Mouse (Mus musculus) hindbrain, embryonic 13.5 days (tissue): Measurements from ENCODE around the gene Tcf12. TPM values are rescaled to one million over a fixed set of nuclear protein-coding genes. Genes with fewer than 3 reads are reported as not detected.

Source experiments
- ATAC-seq: fragments of 200-750 bp; cut with Nextera tagmentation; 2 replicates; pipeline ENCODE4 v1.8.0; 2017; ENCODE audit warnings: moderate TSS enrichment; ENCODE audit not compliant: low FRiP score
- H3K27ac ChIP-seq: fragments of 300-500 bp; sonication (generic); 2 replicates; pipeline ENCODE4 v1.5.1; 2015; ENCODE audit warnings: inconsistent platforms, mild to moderate bottlenecking, moderate library complexity
- H3K27me3 ChIP-seq: fragments of 300-500 bp; sonication (generic); 2 replicates; pipeline ENCODE4 v1.6.1; 2015; ENCODE audit warnings: mild to moderate bottlenecking, inconsistent platforms
- H3K36me3 ChIP-seq: fragments of 300-500 bp; sonication (generic); 2 replicates; pipeline ENCODE4 v1.6.1; 2015; ENCODE audit warnings: mild to moderate bottlenecking, inconsistent platforms
- H3K4me1 ChIP-seq: fragments of 300-500 bp; sonication (generic); replicated peaks from 2 replicates; pipeline ENCODE4 v1.6.1; 2015; ENCODE audit warnings: inconsistent platforms
- H3K4me2 ChIP-seq: fragments of 300-500 bp; sonication (generic); 2 replicates; pipeline ENCODE4 v1.6.1; 2015; ENCODE audit warnings: inconsistent platforms, mild to moderate bottlenecking, moderate library complexity
- H3K4me3 ChIP-seq: fragments of 300-500 bp; sonication (generic); 2 replicates; pipeline ENCODE4 v1.5.1; 2015; ENCODE audit warnings: mild to moderate bottlenecking, inconsistent platforms
- H3K9ac ChIP-seq: fragments of 300-500 bp; sonication (generic); 2 replicates; pipeline ENCODE4 v1.6.1; 2015; ENCODE audit warnings: mild to moderate bottlenecking, inconsistent platforms
- H3K9me3 ChIP-seq: fragments of 300-500 bp; sonication (generic); 2 replicates; pipeline ENCODE4 v1.6.1; 2016; ENCODE audit warnings: inconsistent platforms
- WGBS: fragments of 180-500 bp; shearing (Covaris S2); methylation state at CpG from one replicate; pipeline ENCODE4 v1.1.7; 2015; 5-methylcytosine and 5-hydroxymethylcytosine counted together
- polyA plus RNA-seq: library from polyadenylated mRNA; unstranded; fragments of >200 nt; fragmentation: Nextera tagmentation; extraction: Ambion mirVana; gene quantifications from 2 replicates; pipeline ENCODE4 v1.2.1, GENCODE M21; 2015

The Tcf12 gene
- polyA plus RNA-seq, 1 experiment from 2014 or later: 141 TPM

DNA sequence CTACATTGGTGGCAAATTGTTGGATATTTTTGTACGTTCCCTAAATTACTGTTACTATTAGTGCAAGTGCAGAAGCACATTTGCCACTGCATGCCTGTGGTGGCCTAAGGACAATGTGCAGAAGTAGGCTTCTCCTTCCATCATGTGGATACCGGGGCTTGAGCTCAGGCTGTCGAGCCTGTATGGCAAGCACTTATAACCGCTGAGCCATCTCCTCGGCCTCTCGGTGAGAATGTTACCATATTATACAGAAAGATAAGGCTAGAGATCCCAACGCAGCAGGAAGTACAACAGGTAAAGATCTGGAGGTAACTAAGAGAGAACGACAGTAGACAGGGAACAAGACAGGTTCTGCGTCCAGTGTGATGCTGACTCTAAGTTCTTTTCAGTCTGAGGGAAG lies 263.8 kb downstream of the Tcf12 start:
- Histone ChIP-seq H3K9me3 (no peaks in the 10 kb centered on the region), H3K27me3 (no peaks in the 10 kb centered on the region), H3K4me2 (no peak overlapping the region), H3K27ac (no peak overlapping the region), H3K9ac (no peak overlapping the region), H3K4me1 (no peaks in the 10 kb centered on the region), H3K36me3 (peaks cover 65% of the 10 kb centered on the region), H3K4me3 (no peak overlapping the region)
- WGBS: 97% methylated on average over 9 of the region's 9 CpGs
- no peak for ATAC-seq

DNA sequence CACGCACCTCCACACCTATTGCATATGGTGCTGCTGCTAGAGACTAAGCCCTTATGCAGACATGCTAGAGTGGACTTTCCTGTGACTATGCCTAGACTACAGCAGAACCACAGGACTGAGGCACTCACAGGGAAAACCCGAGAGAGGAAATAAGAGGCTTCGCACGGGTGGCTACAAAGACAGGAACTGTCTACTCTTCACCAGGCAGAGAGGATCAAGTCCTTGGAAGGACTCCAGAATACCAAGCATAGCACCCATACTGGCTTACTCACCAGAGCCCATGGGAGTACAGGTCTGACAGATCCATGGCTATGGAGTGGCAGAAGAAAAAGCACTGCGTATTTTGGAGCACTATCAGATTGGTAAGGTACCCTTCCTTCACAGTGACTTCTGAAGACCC lies 269.8 kb downstream of the Tcf12 start:
- H3K9ac ChIP-seq: no peak overlapping the region
- H3K36me3 ChIP-seq: peaks cover 47% of the 10 kb centered on the region
- H3K4me3 ChIP-seq: no peak overlapping the region
- H3K4me1 ChIP-seq: 0 out of 2 replicates have a peak, but pooled peaks cover 6% of the 10 kb centered on the region
- H3K27ac ChIP-seq: no peak overlapping the region
- no peaks in the 10 kb centered on the region for H3K9me3 ChIP-seq
- no peaks in the 10 kb centered on the region for H3K27me3 ChIP-seq
- no peak overlapping the region for H3K4me2 ChIP-seq
- 92% methylated on average over 5 of the region's 5 CpGs for WGBS
- no peak for ATAC-seq

DNA sequence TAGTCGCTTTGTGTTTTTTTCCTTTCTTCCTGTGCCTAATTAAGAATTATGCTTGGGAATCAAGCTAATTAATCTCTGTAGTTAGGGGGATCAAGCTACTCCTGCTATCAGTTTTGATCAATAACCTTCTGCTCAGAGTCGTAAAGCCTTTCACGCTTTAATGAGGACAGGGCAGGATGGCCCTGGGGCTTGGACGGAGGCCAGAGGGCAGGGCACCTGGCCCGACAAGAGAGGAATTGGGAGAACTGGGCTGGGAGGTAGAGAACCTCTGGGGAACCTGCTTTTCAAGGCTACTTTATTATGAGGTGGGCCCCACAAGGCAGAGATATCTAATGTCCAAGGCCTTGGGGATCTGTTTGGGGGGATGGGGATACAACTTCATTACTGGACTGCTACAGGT lies 274.3 kb downstream of the Tcf12 start:
- ATAC-seq: no peak
- H3K9me3 ChIP-seq: no peaks in the 10 kb centered on the region
- peaks cover 9% of the 10 kb centered on the region for H3K36me3 ChIP-seq
- no peak overlapping the region for H3K27ac ChIP-seq
- no peaks in the 10 kb centered on the region for H3K27me3 ChIP-seq
- H3K9ac ChIP-seq: no peak overlapping the region
- H3K4me3 ChIP-seq: no peak overlapping the region
- WGBS: 44% methylated on average over 5 of the region's 5 CpGs
- H3K4me2 ChIP-seq: no peak overlapping the region
- peaks cover 17% of the 10 kb centered on the region; the same call in 1 of the 2 replicates for H3K4me1 ChIP-seq

DNA sequence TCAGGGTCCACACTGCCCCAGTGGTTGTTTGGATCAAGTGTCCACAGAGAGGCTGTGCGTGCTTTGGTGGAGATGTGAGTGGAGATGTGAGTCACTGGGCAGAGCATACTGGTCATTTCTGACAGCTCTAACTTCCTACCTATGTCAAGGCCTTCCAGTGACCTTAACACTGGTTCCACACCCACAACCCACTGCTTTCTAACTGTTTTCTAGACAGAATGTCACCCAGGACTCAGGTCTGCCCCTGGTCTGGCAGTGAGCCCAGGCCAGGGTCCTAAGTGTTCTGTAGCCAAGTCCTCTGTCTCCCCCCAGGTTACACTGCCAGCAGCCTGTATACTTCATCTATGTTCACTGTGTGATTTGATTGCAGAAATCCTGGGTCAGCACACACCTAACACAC lies 275.3 kb downstream of the Tcf12 start:
- Histone ChIP-seq H3K36me3 (no peaks in the 10 kb centered on the region), H3K9me3 (no peaks in the 10 kb centered on the region), H3K4me3 (no peak overlapping the region), H3K4me1 (peaks cover 24% of the 10 kb centered on the region), H3K27ac (no peak overlapping the region), H3K9ac (no peak overlapping the region), H3K27me3 (no peaks in the 10 kb centered on the region), H3K4me2 (no peak overlapping the region)
- ATAC-seq: no peak
- WGBS: 97% methylated on average over 1 of the region's 1 CpGs

DNA sequence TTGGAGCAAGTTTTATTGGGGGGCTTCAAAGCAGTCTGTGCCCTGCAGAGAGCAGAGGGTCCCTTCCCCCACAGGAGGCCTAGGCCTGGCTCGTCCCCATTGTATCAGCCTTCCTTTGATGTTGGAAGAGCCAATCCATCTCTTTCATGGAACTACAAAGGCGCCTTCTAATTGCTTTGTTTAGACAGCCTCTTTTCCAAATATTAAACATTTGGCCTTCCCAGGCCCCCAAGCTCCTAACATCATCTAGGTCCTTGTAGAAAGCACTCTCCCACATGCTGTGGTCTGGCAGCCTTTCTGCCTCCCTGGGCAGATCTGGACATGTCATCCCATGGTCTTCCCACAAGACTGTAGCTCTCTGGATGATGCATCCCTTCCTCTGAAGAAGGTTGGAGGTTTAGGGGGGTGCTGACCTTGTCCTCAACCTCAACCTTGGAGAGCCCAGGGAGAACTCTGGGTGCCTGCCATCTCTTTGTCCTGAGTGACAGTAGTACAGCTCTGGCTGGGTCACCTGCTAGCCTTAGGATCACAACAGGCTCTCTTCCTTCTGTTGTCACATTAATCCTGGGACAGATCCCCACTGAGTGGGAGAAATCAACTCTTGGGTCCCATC lies 276.4 kb downstream of the Tcf12 start:
- Histone ChIP-seq H3K9me3 (no peaks in the 10 kb centered on the region), H3K4me2 (no peak overlapping the region), H3K9ac (no peak overlapping the region), H3K27ac (no peak overlapping the region), H3K36me3 (no peaks in the 10 kb centered on the region), H3K4me1 (peaks cover 24% of the 10 kb centered on the region), H3K27me3 (no peaks in the 10 kb centered on the region), H3K4me3 (no peak overlapping the region)
- WGBS: 11% methylated on average over 2 of the region's 2 CpGs
- ATAC-seq: no peak

DNA sequence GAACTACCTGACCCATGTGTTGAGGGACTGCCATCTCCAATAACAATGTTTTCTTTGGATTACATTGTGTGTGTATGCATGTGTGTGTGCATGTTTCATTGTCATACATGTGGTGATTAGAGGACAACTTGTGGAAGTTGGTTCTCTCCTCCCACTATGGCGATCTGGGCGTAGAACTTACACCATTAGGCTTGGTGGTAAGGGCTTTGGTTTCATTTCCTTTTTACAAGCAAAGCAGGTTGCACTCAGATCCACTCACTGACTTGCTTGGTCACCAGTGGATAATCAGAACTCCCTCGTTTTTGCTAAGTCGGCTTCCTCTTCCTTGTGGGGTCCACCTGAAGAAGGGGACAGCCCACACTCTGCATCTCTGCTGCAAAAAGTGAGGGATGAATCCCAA lies 277.0 kb downstream of the Tcf12 start:
- no peak for ATAC-seq
- no peak overlapping the region for H3K9ac ChIP-seq
- peaks cover 24% of the 10 kb centered on the region for H3K4me1 ChIP-seq
- no peak overlapping the region for H3K4me3 ChIP-seq
- no peak overlapping the region for H3K27ac ChIP-seq
- H3K4me2 ChIP-seq: no peak overlapping the region
- WGBS: 73% methylated on average over 4 of the region's 4 CpGs
- no peaks in the 10 kb centered on the region for H3K36me3 ChIP-seq
- H3K27me3 ChIP-seq: no peaks in the 10 kb centered on the region
- H3K9me3 ChIP-seq: no peaks in the 10 kb centered on the region

DNA sequence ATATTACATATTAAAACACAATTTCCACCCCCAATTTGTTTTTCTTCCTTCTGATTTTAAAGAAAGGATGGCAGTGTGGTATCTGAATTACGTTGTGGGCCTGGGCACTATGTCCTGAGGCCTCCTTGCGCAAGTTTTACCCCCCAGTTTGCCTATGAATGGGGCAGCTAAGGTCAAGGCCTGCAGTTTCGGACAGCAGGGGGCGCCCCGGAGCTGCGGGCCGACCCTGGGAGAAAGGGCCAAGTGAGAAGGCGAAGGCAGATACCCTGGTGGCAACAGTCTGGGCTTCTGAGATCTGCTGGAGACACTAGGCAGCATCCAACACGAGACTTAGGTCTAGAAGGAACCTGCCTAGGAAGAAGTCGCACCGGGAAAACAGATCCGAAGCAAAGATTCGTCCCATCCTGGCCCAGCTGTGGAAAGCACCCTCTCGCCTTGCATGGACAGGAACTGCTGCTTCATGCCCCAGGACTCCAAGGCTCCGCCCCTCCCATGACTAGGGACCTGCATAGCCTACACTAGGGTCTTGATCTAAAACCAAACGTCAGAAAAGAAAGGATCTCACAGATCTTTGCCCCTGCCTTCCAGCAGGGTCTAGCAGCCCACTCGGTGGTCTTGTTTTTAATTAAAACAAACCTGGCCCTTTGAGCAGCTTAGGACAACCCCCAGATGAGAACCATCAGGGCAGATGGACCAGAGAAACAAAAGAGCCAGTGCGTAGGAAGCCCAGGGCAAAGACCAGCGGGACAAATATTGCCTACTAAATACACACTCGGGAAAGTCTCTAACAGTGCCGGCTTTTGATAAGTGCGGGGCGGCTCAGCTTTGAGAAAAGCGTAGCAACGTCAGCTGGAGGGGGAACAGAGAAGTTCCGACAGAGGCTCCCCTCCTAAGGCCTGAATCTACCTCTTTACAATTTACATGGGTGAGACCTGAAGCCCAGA lies 279.6 kb downstream of the Tcf12 start:
- H3K36me3 ChIP-seq: no peaks in the 10 kb centered on the region
- no peaks in the 10 kb centered on the region for H3K27me3 ChIP-seq
- 45% methylated on average over 26 of the region's 26 CpGs for WGBS
- no peak overlapping the region for H3K27ac ChIP-seq
- no peak overlapping the region for H3K4me2 ChIP-seq
- no peaks in the 10 kb centered on the region for H3K9me3 ChIP-seq
- peaks cover 19% of the 10 kb centered on the region for H3K4me1 ChIP-seq
- H3K9ac ChIP-seq: no peak overlapping the region
- no peak for ATAC-seq
- no peak overlapping the region for H3K4me3 ChIP-seq

DNA sequence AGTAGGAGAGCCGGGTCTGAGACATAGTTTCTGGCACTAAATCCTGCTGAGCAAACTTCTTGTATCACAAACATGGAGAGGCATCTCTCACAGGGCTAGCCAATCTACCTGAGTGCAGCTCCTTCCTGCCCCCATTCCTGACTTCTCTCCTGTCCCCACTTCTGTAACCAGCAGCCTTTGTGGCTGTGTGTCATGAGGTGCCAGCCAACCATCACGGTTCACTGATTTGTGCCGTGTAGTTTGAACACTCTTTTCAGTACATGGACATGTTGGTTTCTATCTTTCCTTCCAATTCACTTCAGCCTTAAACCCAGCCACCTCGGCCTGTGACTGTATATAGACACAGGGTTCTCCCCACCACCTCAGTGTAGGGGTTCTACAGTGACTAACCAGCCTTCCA lies 280.7 kb downstream of the Tcf12 start:
- no peak overlapping the region for H3K4me2 ChIP-seq
- H3K4me1 ChIP-seq: peaks cover 18% of the 10 kb centered on the region
- no peak overlapping the region for H3K4me3 ChIP-seq
- no peaks in the 10 kb centered on the region for H3K36me3 ChIP-seq
- no peak for ATAC-seq
- no peak overlapping the region for H3K9ac ChIP-seq
- WGBS: 75% methylated on average over 4 of the region's 4 CpGs
- no peak overlapping the region for H3K27ac ChIP-seq
- H3K27me3 ChIP-seq: no peaks in the 10 kb centered on the region
- no peaks in the 10 kb centered on the region for H3K9me3 ChIP-seq

DNA sequence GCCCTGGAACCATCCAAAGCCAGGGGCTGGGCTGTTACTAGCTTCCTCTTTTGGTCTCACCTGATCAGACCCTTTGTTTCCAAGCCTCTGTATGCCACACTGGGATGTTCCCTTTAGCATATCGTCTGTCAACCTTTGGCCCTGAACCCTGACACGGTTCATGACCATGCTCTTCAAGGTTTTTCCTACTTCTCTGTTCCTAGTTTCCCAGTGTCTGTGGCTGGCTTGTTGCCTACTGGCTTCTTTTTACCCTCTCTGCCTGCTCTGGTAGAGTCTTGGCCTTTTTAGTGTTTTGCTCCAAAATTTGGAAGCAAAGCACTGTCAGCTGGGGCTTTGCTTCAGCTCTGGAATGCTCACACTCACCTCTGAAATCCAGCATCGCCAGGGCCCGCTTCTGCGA lies 281.3 kb downstream of the Tcf12 start:
- peaks cover 19% of the 10 kb centered on the region for H3K4me1 ChIP-seq
- no peaks in the 10 kb centered on the region for H3K27me3 ChIP-seq
- no peak overlapping the region for H3K27ac ChIP-seq
- WGBS: 86% methylated on average over 5 of the region's 5 CpGs
- H3K9me3 ChIP-seq: no peaks in the 10 kb centered on the region
- no peak overlapping the region for H3K4me2 ChIP-seq
- H3K4me3 ChIP-seq: no peak overlapping the region
- no peak for ATAC-seq
- no peaks in the 10 kb centered on the region for H3K36me3 ChIP-seq
- no peak overlapping the region for H3K9ac ChIP-seq

DNA sequence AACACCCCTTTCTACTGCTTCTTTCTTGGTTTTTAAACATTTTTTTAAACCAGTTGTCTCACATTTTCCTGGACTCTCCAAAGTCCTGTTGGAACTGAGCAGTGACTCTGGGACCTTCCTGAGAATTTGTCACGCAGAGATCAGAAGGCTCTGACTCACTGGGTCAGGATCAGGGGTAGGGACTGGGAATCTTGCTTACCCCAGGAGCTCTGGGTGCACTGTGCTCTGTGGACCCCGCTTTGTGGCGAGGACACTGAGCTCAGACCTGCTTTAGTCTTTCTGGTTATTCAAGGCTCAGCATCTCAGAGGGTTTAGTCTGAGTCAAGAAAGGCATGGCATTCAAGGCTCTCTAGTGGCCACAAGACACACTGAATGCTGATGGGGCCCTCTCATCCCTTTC lies 281.9 kb downstream of the Tcf12 start:
- Histone ChIP-seq H3K4me1 (peaks cover 13% of the 10 kb centered on the region), H3K9ac (no peak overlapping the region), H3K9me3 (no peaks in the 10 kb centered on the region), H3K36me3 (no peaks in the 10 kb centered on the region), H3K4me2 (no peak overlapping the region), H3K27ac (no peak overlapping the region), H3K27me3 (no peaks in the 10 kb centered on the region), H3K4me3 (no peak overlapping the region)
- ATAC-seq: no peak
- 83% methylated on average over 3 of the region's 3 CpGs for WGBS

DNA sequence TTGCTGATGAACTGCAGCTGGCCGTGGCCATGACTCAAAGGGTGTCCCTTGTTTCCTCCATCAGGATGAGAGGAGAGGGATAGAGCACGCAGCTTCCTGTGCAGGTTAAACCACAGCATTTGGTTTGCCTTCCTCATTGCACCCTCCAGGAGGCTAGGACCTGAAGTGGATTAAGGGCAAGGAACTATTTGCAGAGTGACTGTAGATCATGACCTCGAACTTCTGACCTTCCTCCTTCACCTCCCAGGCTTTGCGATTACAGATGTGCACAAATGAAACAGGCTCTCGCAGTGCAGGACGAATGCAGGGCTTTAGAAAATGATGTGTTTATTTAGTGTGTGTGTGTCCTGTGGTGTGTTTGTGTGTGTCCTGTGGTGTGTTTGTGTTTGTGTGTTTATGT lies 282.5 kb downstream of the Tcf12 start:
- 78% methylated on average over 6 of the region's 6 CpGs for WGBS
- no peaks in the 10 kb centered on the region for H3K9me3 ChIP-seq

DNA sequence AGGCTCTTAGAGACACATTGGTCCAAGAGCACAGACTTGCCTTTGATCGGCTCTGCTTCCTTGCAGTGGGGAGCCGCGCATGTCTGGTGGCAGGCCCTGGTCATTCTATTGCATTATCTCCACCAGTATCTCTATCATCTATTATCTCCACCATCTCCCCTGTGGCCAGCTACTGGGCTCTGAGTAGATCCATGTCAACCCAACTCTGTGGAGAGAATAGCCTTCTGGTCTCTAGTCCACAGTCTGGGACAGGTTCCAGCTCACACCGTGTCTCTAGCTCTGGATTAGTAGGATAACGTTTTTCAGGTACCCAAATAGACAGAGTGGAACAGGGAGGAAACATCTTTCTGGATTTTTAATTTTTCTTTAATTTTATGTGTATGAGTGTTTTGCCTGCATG lies 284.3 kb downstream of the Tcf12 start:
- Histone ChIP-seq H3K9me3 (no peaks in the 10 kb centered on the region), H3K4me1 (peaks cover 13% of the 10 kb centered on the region), H3K27ac (no peak overlapping the region), H3K36me3 (no peaks in the 10 kb centered on the region), H3K9ac (no peak overlapping the region), H3K4me3 (no peak overlapping the region), H3K4me2 (no peak overlapping the region), H3K27me3 (no peaks in the 10 kb centered on the region)
- 98% methylated on average over 5 of the region's 5 CpGs for WGBS
- no peak for ATAC-seq

More for the DNA sequence above, 282.5 kb downstream of the Tcf12 start:
- Histone ChIP-seq H3K4me2 (no peak overlapping the region), H3K4me1 (peaks cover 13% of the 10 kb centered on the region), H3K4me3 (no peak overlapping the region), H3K27me3 (no peaks in the 10 kb centered on the region), H3K36me3 (no peaks in the 10 kb centered on the region), H3K9ac (no peak overlapping the region), H3K27ac (no peak overlapping the region)
- ATAC-seq: no peak
